Comparison of ENCODE assay signal across 10 mouse cellular contexts in genomic region chr10:81330007-81330406, GRCm38 (mm10). TPM values are rescaled to one million over a fixed set of nuclear protein-coding genes. Genes with fewer than 3 reads are reported as not detected.
DNase-seq lines count a peak whose midpoint lies in the region; ATAC-seq and TF ChIP-seq lines count a peak whose summit lies in the region.
"Had no signal": no experiment of that assay in that cellular context is flagged by ENCODE, and none has a peak within 500 bp of the region (broad histone marks: within the 10 kb centered on the region; RNA-seq: fewer than 3 reads in every experiment).

No protein-coding gene starts in this region.

- peak overlapping the region; percentile 46; the same call in 1 of the 2 replicates for H3K27ac ChIP-seq in layer of hippocampus, adult 2 months
- H3K27ac ChIP-seq in embryonic facial prominence, embryonic 10.5 days (replicated peaks), result peak overlapping the region; percentile 36
- peak overlapping the region; percentile 93 for H3K27ac ChIP-seq in heart, embryonic 16.5 days (ENCODE audit: low read length)
- H3K27ac ChIP-seq in limb, embryonic 12.5 days, result peak overlapping the region; percentile 74
- H3K27ac ChIP-seq in forebrain, postnatal 0 days (ENCODE audit: low read depth, low read length), result no peak overlapping the region

- WGBS in embryonic facial prominence, embryonic 10.5 days, result 58% methylated on average over 4 of the region's 4 CpGs
- WGBS in heart, embryonic 16.5 days, result 44% methylated on average over 4 of the region's 4 CpGs
- 65% methylated on average over 4 of the region's 4 CpGs for WGBS in limb, embryonic 12.5 days
- WGBS in forebrain, postnatal 0 days, result 68% methylated on average over 4 of the region's 4 CpGs

- H3K4me3 ChIP-seq in layer of hippocampus, adult 2 months, result no peak overlapping the region
- no peak overlapping the region for H3K4me3 ChIP-seq in embryonic facial prominence, embryonic 10.5 days
- H3K4me3 ChIP-seq in heart, embryonic 16.5 days (ENCODE audit: low read length), result peak overlapping the region; percentile 35
- no peak overlapping the region for H3K4me3 ChIP-seq in limb, embryonic 12.5 days (replicated peaks)
- H3K4me3 ChIP-seq in forebrain, postnatal 0 days (ENCODE audit: low read depth, low read length), result no peak overlapping the region

- no peak for DNase-seq in layer of hippocampus, adult 2 months (ENCODE audit: low spot score in 2 of 2)
- no peak for DNase-seq in layer of hippocampus, adult 8-10 months (ENCODE audit: low spot score in 2 of 2)
- DNase-seq in embryonic facial prominence, embryonic 10.5 days (ENCODE audit: low spot score), result no peak
- DNase-seq in forebrain, postnatal 0 days, result no peak
- DNase-seq in embryo, embryonic 9.5 days (ENCODE audit: extremely low spot score), result no peak
- no peak for DNase-seq in spleen, adult 12 weeks (ENCODE audit: low spot score)
- DNase-seq: thymus, postnatal 25 days had no signal

- H3K4me2 ChIP-seq in heart, embryonic 16.5 days (ENCODE audit: low read depth, low read length), result peak overlapping the region; percentile 54
- H3K4me2 ChIP-seq in limb, embryonic 12.5 days, result no peak overlapping the region
- no peak overlapping the region for H3K4me2 ChIP-seq in forebrain, postnatal 0 days (ENCODE audit: low read depth)

- H3K27me3 ChIP-seq in embryonic facial prominence, embryonic 10.5 days (replicated peaks; ENCODE audit: low read depth, poor library complexity, severe bottlenecking), result peaks cover 51% of the 10 kb centered on the region
- no peaks in the 10 kb centered on the region for H3K27me3 ChIP-seq in heart, embryonic 16.5 days (ENCODE audit: control insufficient read depth, insufficient read depth, low read length)
- H3K27me3 ChIP-seq in limb, embryonic 12.5 days, result peaks cover 35% of the 10 kb centered on the region
- H3K27me3 ChIP-seq in forebrain, postnatal 0 days (ENCODE audit: insufficient read depth, low read length), result no peaks in the 10 kb centered on the region

- TF ChIP-seq CTCF in layer of hippocampus, adult 2 months (conservative IDR thresholded peaks at IDR 0.05), result no peak
- no peak for TF ChIP-seq CTCF in forebrain, postnatal 0 days (IDR thresholded peaks at IDR 0.05; ENCODE audit: low read depth)

- no peaks in the 10 kb centered on the region for H3K9me3 ChIP-seq in embryonic facial prominence, embryonic 10.5 days
- H3K9me3 ChIP-seq in heart, embryonic 16.5 days (replicated peaks; ENCODE audit: control insufficient read depth, low read length), result no peaks in the 10 kb centered on the region
- no peaks in the 10 kb centered on the region for H3K9me3 ChIP-seq in limb, embryonic 12.5 days
- no peaks in the 10 kb centered on the region for H3K9me3 ChIP-seq in forebrain, postnatal 0 days (ENCODE audit: low read length)

- peaks cover 48% of the 10 kb centered on the region for H3K4me1 ChIP-seq in embryonic facial prominence, embryonic 10.5 days
- peaks cover 40% of the 10 kb centered on the region for H3K4me1 ChIP-seq in heart, embryonic 16.5 days (ENCODE audit: control insufficient read depth, insufficient read depth, low read length)
- peaks cover 23% of the 10 kb centered on the region for H3K4me1 ChIP-seq in limb, embryonic 12.5 days (replicated peaks)
- no peaks in the 10 kb centered on the region for H3K4me1 ChIP-seq in forebrain, postnatal 0 days (ENCODE audit: insufficient read depth)

- H3K36me3 ChIP-seq in embryonic facial prominence, embryonic 10.5 days (replicated peaks), result peaks cover 40% of the 10 kb centered on the region
- peaks cover 20% of the 10 kb centered on the region for H3K36me3 ChIP-seq in heart, embryonic 16.5 days (ENCODE audit: control insufficient read depth, insufficient read depth)
- H3K36me3 ChIP-seq in limb, embryonic 12.5 days, result peaks cover 24% of the 10 kb centered on the region
- peaks cover 28% of the 10 kb centered on the region for H3K36me3 ChIP-seq in forebrain, postnatal 0 days (ENCODE audit: insufficient read depth)

- peak; percentile 1; the same call in 1 of the 2 replicates for ATAC-seq in heart, embryonic 16.5 days (replicated peaks; ENCODE audit: extremely low read depth, insufficient read depth, low FRiP score)
- ATAC-seq in limb, embryonic 12.5 days (ENCODE audit: insufficient number of reproducible peaks, insufficient read depth, low FRiP score, low TSS enrichment, low read depth), result no peak
- ATAC-seq in forebrain, postnatal 0 days, result no peak

- H3K9ac ChIP-seq in heart, embryonic 16.5 days (ENCODE audit: low read length), result peak overlapping the region; percentile 67
- H3K9ac ChIP-seq in limb, embryonic 12.5 days (replicated peaks), result peak overlapping the region; percentile 24
- no peak overlapping the region for H3K9ac ChIP-seq in forebrain, postnatal 0 days

RNA-seq across cellular contexts. Expression of gene Tbxa2r, which starts 1.5 kb away (rescaled TPM):
- 1 to 10 TPM; 1.3 to 1.4 TPM for total RNA-seq in layer of hippocampus, adult 2 months (2021)
- total RNA-seq in layer of hippocampus, adult 8-10 months (2022), result 1 to 10 TPM; 1.1 to 1.4 (median 1.4) TPM
- polyA plus RNA-seq in embryonic facial prominence, embryonic 10.5 days (2016; fragmentation: Nextera tagmentation; extraction: Ambion mirVana), result 3.1 and 3.6 TPM in 2 replicates
- 15.2 and 16.3 TPM in 2 replicates for polyA plus RNA-seq in heart, embryonic 16.5 days (2015; fragmentation: Nextera tagmentation; extraction: Ambion mirVana)
- 2.2 and 2.6 TPM in 2 replicates for polyA plus RNA-seq in limb, embryonic 12.5 days (2016; fragmentation: Nextera tagmentation; extraction: Ambion mirVana)
- total RNA-seq in forebrain, postnatal 0 days (2014; rRNA removed), result 2.4 and 3.9 TPM in 2 replicates
- polyA plus RNA-seq in forebrain, postnatal 0 days (2015; fragmentation: Nextera tagmentation; extraction: Ambion mirVana), result 3.3 and 3.4 TPM in 2 replicates
- total RNA-seq: monocyte, adult 5-6 weeks had no signal

RNA-seq across cellular contexts. Expression of gene Cactin, which starts 9.1 kb away (rescaled TPM):
- total RNA-seq in layer of hippocampus, adult 2 months (2021), result 10 to 100 TPM; 27.6 to 30.7 TPM
- total RNA-seq in layer of hippocampus, adult 8-10 months (2022), result 10 to 100 TPM; 28.2 to 31.3 (median 30.2) TPM
- 52.3 and 54.3 TPM in 2 replicates for polyA plus RNA-seq in embryonic facial prominence, embryonic 10.5 days (2016; fragmentation: Nextera tagmentation; extraction: Ambion mirVana)
- polyA plus RNA-seq in heart, embryonic 16.5 days (2015; fragmentation: Nextera tagmentation; extraction: Ambion mirVana), result 28.1 and 29.6 TPM in 2 replicates
- polyA plus RNA-seq in limb, embryonic 12.5 days (2016; fragmentation: Nextera tagmentation; extraction: Ambion mirVana), result 57.7 and 58.7 TPM in 2 replicates
- 24.2 and 43.4 TPM in 2 replicates for total RNA-seq in forebrain, postnatal 0 days (2014; rRNA removed)
- 19.9 and 24.2 TPM in 2 replicates for polyA plus RNA-seq in forebrain, postnatal 0 days (2015; fragmentation: Nextera tagmentation; extraction: Ambion mirVana)

RNA-seq across cellular contexts. Expression of gene Gipc3, which starts 13.1 kb away (rescaled TPM):
- total RNA-seq in layer of hippocampus, adult 2 months (2021), result 1 to 10 TPM; 1.7 to 1.8 TPM
- 1 to 10 TPM; 1.3 to 2.2 (median 1.7) TPM for total RNA-seq in layer of hippocampus, adult 8-10 months (2022)
- not detected in 2 replicates for polyA plus RNA-seq in embryonic facial prominence, embryonic 10.5 days (2016; fragmentation: Nextera tagmentation; extraction: Ambion mirVana)
- 0.08 and 0.11 TPM in 2 replicates for polyA plus RNA-seq in heart, embryonic 16.5 days (2015; fragmentation: Nextera tagmentation; extraction: Ambion mirVana)
- 0.05 TPM in 1 of 2 replicates, not detected in the other for polyA plus RNA-seq in limb, embryonic 12.5 days (2016; fragmentation: Nextera tagmentation; extraction: Ambion mirVana)
- total RNA-seq in forebrain, postnatal 0 days (2014; rRNA removed), result 0.15 TPM in 1 of 2 replicates, not detected in the other
- polyA plus RNA-seq in forebrain, postnatal 0 days (2015; fragmentation: Nextera tagmentation; extraction: Ambion mirVana), result not detected in 2 replicates
- total RNA-seq: monocyte, adult 5-6 weeks had no signal

RNA-seq across cellular contexts. Expression of gene Hmg20b, which starts 20.3 kb away (rescaled TPM):
- 10 to 100 TPM; 27.5 to 30.8 TPM for total RNA-seq in layer of hippocampus, adult 2 months (2021)
- 10 to 100 TPM; 32.5 to 37.1 (median 32.9) TPM for total RNA-seq in layer of hippocampus, adult 8-10 months (2022)
- polyA plus RNA-seq in embryonic facial prominence, embryonic 10.5 days (2016; fragmentation: Nextera tagmentation; extraction: Ambion mirVana), result 114 and 122 TPM in 2 replicates
- 86.5 and 86.8 TPM in 2 replicates for polyA plus RNA-seq in heart, embryonic 16.5 days (2015; fragmentation: Nextera tagmentation; extraction: Ambion mirVana)
- polyA plus RNA-seq in limb, embryonic 12.5 days (2016; fragmentation: Nextera tagmentation; extraction: Ambion mirVana), result 122 TPM in 2 replicates
- 15.1 and 21.6 TPM in 2 replicates for total RNA-seq in forebrain, postnatal 0 days (2014; rRNA removed)
- 25.1 and 25.2 TPM in 2 replicates for polyA plus RNA-seq in forebrain, postnatal 0 days (2015; fragmentation: Nextera tagmentation; extraction: Ambion mirVana)

RNA-seq across cellular contexts. Expression of gene Mfsd12, which starts 27.3 kb away (rescaled TPM):
- total RNA-seq in layer of hippocampus, adult 2 months (2021), result 10 to 100 TPM; 42.8 to 45.9 TPM
- total RNA-seq in layer of hippocampus, adult 8-10 months (2022), result 10 to 100 TPM; 40.7 to 46.7 (median 43.6) TPM
- polyA plus RNA-seq in embryonic facial prominence, embryonic 10.5 days (2016; fragmentation: Nextera tagmentation; extraction: Ambion mirVana), result 7.8 and 8.3 TPM in 2 replicates
- 16.5 and 17.6 TPM in 2 replicates for polyA plus RNA-seq in heart, embryonic 16.5 days (2015; fragmentation: Nextera tagmentation; extraction: Ambion mirVana)
- polyA plus RNA-seq in limb, embryonic 12.5 days (2016; fragmentation: Nextera tagmentation; extraction: Ambion mirVana), result 12.5 and 13.3 TPM in 2 replicates
- 19.8 and 23.4 TPM in 2 replicates for total RNA-seq in forebrain, postnatal 0 days (2014; rRNA removed)
- 10.1 TPM in 2 replicates for polyA plus RNA-seq in forebrain, postnatal 0 days (2015; fragmentation: Nextera tagmentation; extraction: Ambion mirVana)
